Mouse (Mus musculus) brain, adult 2 months (tissue): ENCODE measurements at regions not wholly inside any gene's neighbourhood (a gene's known extent, or its start where the extent isn't known, plus 50 kb on each side); places are given as distances from the start of the nearest gene placed in this dataset.

Experiments used
- DNase-seq: peaks from one replicate; pipeline ENCODE4 v3.0.0; 2011; ENCODE audit warnings: low read depth, low spot score

GRCm38 (mm10) chr7:34587239-34587638 lies 69.3 kb downstream of the Kctd15 start:
- no peak for DNase-seq

- no peak for DNase-seq
Measured at GRCm38 (mm10) chr7:34585312-34585865, 71.1 kb downstream of the Kctd15 start.

GRCm38 (mm10) chr7:34584870-34585269 lies 71.7 kb downstream of the Kctd15 start:
- DNase-seq: no peak

GRCm38 (mm10) chr7:34580866-34581265 lies 75.7 kb downstream of the Kctd15 start:
- DNase-seq: no peak

- no peak for DNase-seq
Measured at GRCm38 (mm10) chr7:34571295-34571694, 85.2 kb downstream of the Kctd15 start.

GRCm38 (mm10) chr7:34570114-34571065 lies 86.1 kb downstream of the Kctd15 start:
- peak; percentile 36 for DNase-seq

GRCm38 (mm10) chr7:34569747-34570113 lies 86.8 kb downstream of the Kctd15 start:
- no peak for DNase-seq

GRCm38 (mm10) chr7:34567575-34567974 lies 89.0 kb downstream of the Kctd15 start:
- DNase-seq: no peak

GRCm38 (mm10) chr7:34562160-34562559 lies 94.4 kb downstream of the Kctd15 start:
- no peak for DNase-seq

GRCm38 (mm10) chr7:34558615-34559343 lies 97.8 kb downstream of the Kctd15 start:
- no peak for DNase-seq

GRCm38 (mm10) chr7:34555196-34555595 lies 101.3 kb downstream of the Kctd15 start:
- DNase-seq: no peak

- DNase-seq: no peak
Measured at GRCm38 (mm10) chr7:34546609-34547316, 109.8 kb downstream of the Kctd15 start.

- DNase-seq: no peak
Measured at GRCm38 (mm10) chr7:34545906-34546305, 110.6 kb downstream of the Kctd15 start.

- DNase-seq: no peak
Measured at GRCm38 (mm10) chr7:34541906-34542305, 114.6 kb downstream of the Kctd15 start.

- DNase-seq: no peak
Measured at GRCm38 (mm10) chr7:34541000-34541399, 115.5 kb downstream of the Kctd15 start.

GRCm38 (mm10) chr7:34539856-34540255 lies 116.7 kb downstream of the Kctd15 start:
- DNase-seq: no peak

- DNase-seq: no peak
Measured at GRCm38 (mm10) chr7:34538310-34539055, 118.0 kb downstream of the Kctd15 start.

- peak; percentile 16 for DNase-seq
Measured at GRCm38 (mm10) chr7:34537122-34537521, 119.4 kb downstream of the Kctd15 start.

- DNase-seq: no peak
Measured at GRCm38 (mm10) chr7:34534241-34534640, 122.3 kb downstream of the Kctd15 start.

- DNase-seq: no peak
Measured at GRCm38 (mm10) chr7:34531639-34532038, 124.9 kb downstream of the Kctd15 start.

- DNase-seq: no peak
Measured at GRCm38 (mm10) chr7:34507858-34508257, 114.7 kb upstream of the Lsm14a start.
